Mouse (Mus musculus) C2C12 (cell line): ENCODE data around the gene Crkl. TPM values are rescaled to one million over a fixed set of nuclear protein-coding genes. Genes with fewer than 3 reads are reported as not detected.

ENCODE experiments used
- H3K27me3 ChIP-seq: one replicate; pipeline ENCODE4 v1.6.1; 2011; ENCODE audit not compliant: control insufficient read depth, insufficient read depth, insufficient read length
- H3K36me3 ChIP-seq: one replicate; pipeline ENCODE4 v1.6.1; 2011; ENCODE audit not compliant: control insufficient read depth, insufficient read depth
- H3K4me3 ChIP-seq: one replicate; pipeline ENCODE4 v1.5.1; 2011; ENCODE audit warnings: mild to moderate bottlenecking, control low read depth; ENCODE audit not compliant: poor library complexity, insufficient read depth, severe bottlenecking
- H3K79me2 ChIP-seq: one replicate; pipeline ENCODE4 v1.6.1; 2011; ENCODE audit not compliant: control insufficient read depth, insufficient read depth
- H3K79me3 ChIP-seq: one replicate; pipeline ENCODE4 v1.6.1; 2011; ENCODE audit warnings: low read depth, control low read depth
- H3ac ChIP-seq: one replicate; pipeline ENCODE3; 2011; ENCODE audit warnings: low read depth; ENCODE audit not compliant: control insufficient read depth, insufficient read length
- CEBPB ChIP-seq: IDR thresholded peaks from one replicate; pipeline ENCODE4 v1.6.1; 2011; ENCODE audit warnings: low read depth, mild to moderate bottlenecking, control low read depth, moderate library complexity
- CTCF ChIP-seq: IDR thresholded peaks from one replicate; pipeline ENCODE4 v1.5.1; 2011; ENCODE audit not compliant: control insufficient read depth, insufficient read depth, insufficient read length
- FOSL1 ChIP-seq: IDR thresholded peaks from one replicate; pipeline ENCODE4 v1.8.0; 2011; ENCODE audit warnings: mild to moderate bottlenecking, low read length; ENCODE audit not compliant: poor library complexity, insufficient read depth, severe bottlenecking
- MAX ChIP-seq: IDR thresholded peaks from one replicate; pipeline ENCODE4 v1.6.1; 2011; ENCODE audit warnings: mild to moderate bottlenecking, control low read depth
- MYOD1 ChIP-seq: IDR thresholded peaks from one replicate; pipeline ENCODE4 v1.6.1; 2011; ENCODE audit warnings: low read depth; ENCODE audit not compliant: control insufficient read depth, insufficient read length
- MYOG ChIP-seq: IDR thresholded peaks from one replicate; pipeline ENCODE4 v1.6.1; 2011; ENCODE audit not compliant: control insufficient read depth, insufficient read length; ENCODE audit errors: extremely low read depth
- USF1 ChIP-seq: IDR thresholded peaks from one replicate; pipeline ENCODE4 v1.6.1; 2011; ENCODE audit warnings: low read depth, mild to moderate bottlenecking, control low read depth, moderate library complexity
- long read RNA-seq, 2 experiments: library from polyadenylated mRNA; unstranded; transcript quantifications; one replicate each; pipeline ENCODE4 v2.0.0; 2019 to 2020
- polyA plus RNA-seq: library from polyadenylated mRNA; unstranded; fragments of >200 nt; fragmentation: generic; extraction: Trizol; gene quantifications from one replicate; pipeline ENCODE4 v1.2.1, GENCODE M21; 2012; ENCODE audit warnings: missing spikeins

Crkl gene
- polyA plus RNA-seq: 15.2 TPM
- long read RNA-seq, experiment 1, full-length matches to known transcripts: 2 of 6 reads
- long read RNA-seq, experiment 1, partial matches to known transcripts: 1 of 6 reads
- long read RNA-seq, experiment 1, other reads (novel, unspliced or antisense): 3 of 6 reads
- long read RNA-seq, experiment 2, full-length matches to known transcripts: 140 of 150 reads
- long read RNA-seq, experiment 2, partial matches to known transcripts: 8 of 150 reads
- long read RNA-seq, experiment 2, other reads (novel, unspliced or antisense): 2 of 150 reads

GRCm38 (mm10) chr16:17451541-17452372 lies at the start of gene Crkl:
Gene Crkl (plus strand): TSS chr16:17451987.
- Histone ChIP-seq H3K36me3 (peaks cover 28% of the 10 kb centered on the region), H3K27me3 (no peaks in the 10 kb centered on the region), H3K4me3 (peak within 1 kb of the TSS; percentile 95), H3K79me2 (peaks cover 50% of the 10 kb centered on the region), H3ac (peak within 1 kb of the TSS; percentile 93), H3K79me3 (peaks cover 47% of the 10 kb centered on the region)
- TF ChIP-seq USF1 (no peak), MAX (peak; percentile 54)

DNA sequence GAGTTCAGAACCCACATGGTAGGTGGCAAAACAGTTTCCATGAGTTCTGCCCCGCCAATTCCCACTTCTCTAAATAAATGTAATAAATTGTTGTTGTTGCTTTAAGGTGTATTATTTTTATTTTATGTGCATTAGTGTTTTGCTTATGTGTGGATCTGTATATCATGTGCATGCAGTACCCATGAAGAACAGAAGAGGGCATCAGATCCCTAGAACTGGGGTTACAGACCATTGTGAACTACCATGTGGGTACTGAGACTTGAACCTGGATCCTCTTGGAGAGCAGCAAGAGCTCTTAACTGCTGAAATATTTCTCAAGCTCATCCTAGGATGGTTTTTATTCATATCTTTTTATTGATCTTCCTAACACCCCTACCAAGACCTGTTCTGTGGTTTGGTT lies 48.9 kb upstream of the Crkl start:
- no peak for TF ChIP-seq MYOG
- no peak for TF ChIP-seq CTCF
- TF ChIP-seq CEBPB: no peak
- TF ChIP-seq MYOD1: no peak
- TF ChIP-seq USF1: no peak
- no peak for TF ChIP-seq MAX
- no peak for TF ChIP-seq FOSL1
- H3K4me3 ChIP-seq: no peak overlapping the region
- H3K36me3 ChIP-seq: peaks cover 7% of the 10 kb centered on the region
- H3K27me3 ChIP-seq: no peaks in the 10 kb centered on the region
- H3K79me3 ChIP-seq: peaks cover 3% of the 10 kb centered on the region
- peaks cover 38% of the 10 kb centered on the region for H3K79me2 ChIP-seq
- H3ac ChIP-seq: no peak overlapping the region

DNA sequence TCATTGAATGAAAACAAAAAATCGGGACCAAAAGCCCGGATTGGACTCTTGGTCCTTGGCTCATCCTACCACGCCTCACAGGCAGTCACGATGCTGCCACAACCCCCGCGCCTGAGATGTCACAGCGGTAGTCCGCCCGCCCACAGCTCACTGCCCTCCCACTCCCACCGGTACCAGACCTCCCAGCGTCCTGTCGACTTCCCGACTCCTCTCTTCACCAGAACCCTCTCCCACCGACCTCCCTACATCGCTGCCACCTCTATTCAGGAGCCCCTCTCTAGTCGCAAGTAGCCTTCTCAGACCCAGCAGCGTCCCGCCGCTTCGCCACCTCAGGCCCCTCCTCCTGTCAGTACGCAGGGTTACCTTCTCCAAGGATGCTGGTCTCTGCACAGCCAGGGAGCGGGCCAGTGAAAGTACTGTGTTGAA lies 46.5 kb upstream of the Crkl start:
- H3ac ChIP-seq: peak overlapping the region; percentile 63
- H3K4me3 ChIP-seq: peak overlapping the region; percentile 65
- peaks cover 7% of the 10 kb centered on the region for H3K36me3 ChIP-seq
- peaks cover 1% of the 10 kb centered on the region for H3K79me3 ChIP-seq
- H3K27me3 ChIP-seq: no peaks in the 10 kb centered on the region
- H3K79me2 ChIP-seq: peaks cover 29% of the 10 kb centered on the region
- peak; percentile 17 for TF ChIP-seq MAX
- no peak for TF ChIP-seq MYOG

DNA sequence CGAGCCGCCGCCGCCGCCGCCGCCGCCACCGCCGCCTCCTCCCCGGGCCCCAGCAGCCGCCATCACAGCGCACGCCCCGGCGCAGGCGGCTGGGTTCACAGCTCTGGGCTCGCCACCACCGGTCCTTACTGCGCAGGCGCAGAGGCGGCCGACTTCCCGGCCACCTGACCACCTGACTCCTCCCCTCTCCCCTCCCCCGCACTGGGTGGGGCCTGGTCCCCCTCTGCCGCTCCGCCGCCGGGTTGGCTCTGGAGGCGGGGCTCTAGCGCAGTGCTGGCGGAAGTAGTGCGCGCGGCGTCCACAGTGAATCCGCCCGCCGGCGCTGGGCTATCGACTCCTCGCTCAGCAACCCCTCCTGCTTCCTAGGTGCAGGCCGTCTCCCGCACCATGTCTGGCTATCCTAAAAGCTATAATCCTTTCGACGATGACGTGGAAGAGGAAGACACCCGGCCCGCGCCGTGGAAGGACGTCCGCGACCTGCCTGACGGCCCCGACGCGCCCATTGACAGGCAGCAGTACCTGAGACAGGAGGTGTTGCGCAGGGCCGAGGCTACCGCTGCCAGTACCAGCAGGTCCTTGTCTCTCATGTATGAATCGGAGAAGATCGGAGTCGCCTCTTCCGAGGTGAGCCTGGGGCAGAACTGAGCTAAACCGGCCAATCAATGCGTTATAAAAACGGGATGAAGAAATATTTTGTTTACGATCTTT lies 45.9 kb upstream of the Crkl start, which contains the start of the genes Snap29 and Pi4ka:
Gene Snap29, plus strand, starts transcription at position 251 of the 708 bp plus-strand sequence.
Gene Pi4ka, minus strand, starts transcription at position 579 of the 708 bp plus-strand sequence.
- Histone ChIP-seq H3K36me3 (peaks cover 7% of the 10 kb centered on the region), H3K4me3 (peak within 1 kb of the TSS; percentile 65), H3K79me2 (peaks cover 29% of the 10 kb centered on the region), H3K79me3 (peaks cover 1% of the 10 kb centered on the region), H3ac (peak within 1 kb of the TSS; percentile 91), H3K27me3 (no peaks in the 10 kb centered on the region)
- TF ChIP-seq USF1 (peak; percentile 69), FOSL1 (no peak)

DNA sequence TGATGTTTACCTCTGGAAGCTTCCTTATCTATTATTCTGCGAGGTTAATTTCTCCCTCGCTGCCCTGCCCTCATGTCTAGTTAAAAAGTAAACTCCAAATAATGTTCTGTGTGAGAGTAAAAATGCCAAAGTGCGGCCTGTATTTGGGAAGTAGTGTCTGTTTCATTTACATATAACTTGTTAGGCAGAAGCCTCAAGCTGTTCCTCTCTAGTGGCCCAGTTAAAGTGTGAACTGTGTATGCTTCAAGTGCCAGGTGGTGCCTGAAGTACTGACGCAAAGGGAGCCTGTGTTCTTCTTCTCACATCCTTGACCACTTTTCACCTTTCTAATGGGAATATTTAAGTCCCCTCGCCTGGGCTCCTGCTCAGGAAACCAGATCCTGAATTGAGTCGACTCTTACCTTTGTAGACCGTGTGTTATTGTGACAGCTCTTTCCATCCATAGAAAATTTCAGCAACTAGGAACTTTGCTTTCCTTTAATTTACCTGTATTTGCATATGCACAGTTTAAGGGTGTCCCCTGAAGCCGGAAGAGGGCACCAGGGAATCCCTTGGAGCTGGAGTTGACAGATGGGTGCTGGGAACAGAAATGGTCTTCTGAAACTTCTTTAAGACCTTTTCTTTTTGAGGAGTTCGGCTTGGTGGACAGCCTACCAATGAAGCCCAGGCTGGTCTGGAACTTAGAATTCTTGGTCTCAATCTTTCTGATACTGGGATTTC lies 45.1 kb upstream of the Crkl start:
- H3K36me3 ChIP-seq: peaks cover 7% of the 10 kb centered on the region
- H3K79me3 ChIP-seq: no peaks in the 10 kb centered on the region
- TF ChIP-seq USF1 (no peak), MYOG (no peak), FOSL1 (no peak), MAX (no peak), MYOD1 (no peak), CTCF (no peak), CEBPB (no peak)
- H3K4me3 ChIP-seq: peak overlapping the region; percentile 65
- peak overlapping the region; percentile 22 for H3ac ChIP-seq
- no peaks in the 10 kb centered on the region for H3K27me3 ChIP-seq
- H3K79me2 ChIP-seq: peaks cover 24% of the 10 kb centered on the region
